Mouse (Mus musculus): ENCODE measurements around the gene Pacsin2.

GRCm38 (mm10) chr15:83495195-83495594 lies 30.8 kb upstream of the Pacsin2 start:
- TF ChIP-seq CTCF (IDR thresholded peaks at IDR 0.05; ENCODE audit: extremely low read depth, insufficient read length, insufficient replicate concordance, low read depth, low read length): no peak
- TF ChIP-seq POLR2A (IDR thresholded peaks at IDR 0.05; ENCODE audit: low read depth, low read length): no peak
